Mouse (Mus musculus) kidney, postnatal 0 days (tissue): Measurements from ENCODE around the gene Atp5s. TPM values are rescaled to one million over a fixed set of nuclear protein-coding genes. Genes with fewer than 3 reads are reported as not detected.
A peak's percentile ranks its signal among the peaks of the same experiment; 100 is the strongest.

Experiments
- ATAC-seq: fragments of 200-750 bp; cut with Nextera tagmentation; replicated peaks from 2 replicates; pipeline ENCODE4 v1.8.0; 2017; ENCODE audit warnings: low read depth, moderate number of reproducible peaks, moderate TSS enrichment, moderate library complexity; ENCODE audit not compliant: low FRiP score
- DNase-seq: peaks from one replicate; pipeline ENCODE4 v3.0.0-alpha.2; 2016; ENCODE audit warnings: low spot score
- H3K27ac ChIP-seq: fragments of 300-500 bp; sonication (generic); 2 replicates; pipeline ENCODE4 v1.5.1; 2014; ENCODE audit warnings: mild to moderate bottlenecking
- H3K27me3 ChIP-seq: fragments of 300-500 bp; sonication (generic); 2 replicates; pipeline ENCODE4 v1.6.1; 2014; ENCODE audit warnings: low read length, mixed read lengths; ENCODE audit not compliant: insufficient read depth
- H3K36me3 ChIP-seq: fragments of 300-500 bp; sonication (generic); 2 replicates; pipeline ENCODE4 v1.6.1; 2014; ENCODE audit warnings: low read length, mixed read lengths; ENCODE audit not compliant: insufficient read depth
- H3K4me1 ChIP-seq: fragments of 300-500 bp; sonication (generic); replicated peaks from 2 replicates; pipeline ENCODE4 v1.6.1; 2014; ENCODE audit warnings: antibody characterized with exemption, low read length, mixed read lengths; ENCODE audit not compliant: insufficient read depth
- H3K4me2 ChIP-seq: fragments of 300-500 bp; sonication (generic); 2 replicates; pipeline ENCODE4 v1.6.1; 2014; ENCODE audit warnings: mild to moderate bottlenecking, low read length, moderate library complexity, mixed read lengths
- H3K4me3 ChIP-seq: fragments of 300-500 bp; sonication (generic); replicated peaks from 2 replicates; pipeline ENCODE4 v1.5.1; 2014; ENCODE audit warnings: low read depth, low read length
- H3K9ac ChIP-seq: fragments of 300-500 bp; sonication (generic); 2 replicates; pipeline ENCODE4 v1.6.1; 2014; ENCODE audit warnings: low read depth, low read length
- H3K9me3 ChIP-seq: fragments of 300-500 bp; sonication (generic); replicated peaks from 2 replicates; pipeline ENCODE4 v1.6.1; 2016; ENCODE audit warnings: low read length, inconsistent platforms, mixed read lengths
- CTCF ChIP-seq: IDR thresholded peaks from 2 replicates; pipeline ENCODE4 v1.5.1; 2016; ENCODE audit warnings: antibody characterized with exemption, low read depth, mild to moderate bottlenecking, moderate library complexity
- WGBS: fragments of 180-500 bp; shearing (Covaris S2); extraction: QIAGEN DNeasy Blood & Tissue Kit; methylation state at CpG from one replicate; pipeline ENCODE4 v1.1.7; 2014; 5-methylcytosine and 5-hydroxymethylcytosine counted together
- microRNA counts: library from miRNA; unstranded; fragments of <30 nt; microRNA quantifications from one replicate; lab custom pipeline; 2015
- microRNA-seq: library from miRNA; unstranded; fragments of <30 nt; microRNA quantifications from one replicate; pipeline ENCODE4, GENCODE M21; 2016
- polyA plus RNA-seq: library from polyadenylated mRNA; unstranded; fragments of >200 nt; fragmentation: Nextera tagmentation; extraction: Ambion mirVana; gene quantifications from 2 replicates; pipeline ENCODE4 v1.2.1, GENCODE M21; 2015

The Atp5s gene
- polyA plus RNA-seq, 1 experiment from 2014 or later: 29.5 TPM

GRCm38 (mm10) chr12:69790530-69791505, 66.1 kb downstream of the Atp5s start, which contains the start of gene Cdkl1:
Gene Cdkl1, minus strand, starts transcription at chr12:69791267.
- DNase-seq (peak; percentile 76), ATAC-seq (peak; percentile 95)
- Histone ChIP-seq H3K9ac (peak within 1 kb of the TSS; percentile 69), H3K4me3 (peak within 1 kb of the TSS; percentile 57), H3K4me2 (peak within 1 kb of the TSS; percentile 86), H3K36me3 (no peaks in the 10 kb centered on the region), H3K4me1 (peaks cover 14% of the 10 kb centered on the region; the same call in 1 of the 2 replicates), H3K9me3 (no peaks in the 10 kb centered on the region), H3K27me3 (no peaks in the 10 kb centered on the region), H3K27ac (peak within 1 kb of the TSS; percentile 86)
- 1% methylated on average over 45 of the region's 45 CpGs for WGBS
- no peak for TF ChIP-seq CTCF

MicroRNAs encoded within 50 kb of the gene (microRNA counts, 519-probe panel; counts per million panel counts)
- 330 counts per million, percentile 68 among the panel's probes with 10 or more counts for microRNA mmu-miR-681 (lab: Ali Mortazavi, UCI)

Small RNA genes within 50 kb of the gene (microRNA-seq; reads per million reads assigned to microRNA genes)
- gene Mir681: not detected

Other genes starting within 250 kb of the Atp5s start
- 20.8 and 21.5 TPM in 2 replicates for gene Vcpkmt, start 141.9 kb upstream of the Atp5s start, polyA plus RNA-seq
- 7.1 and 8.4 TPM in 2 replicates for gene Sos2, start 43.1 kb upstream of the Atp5s start, polyA plus RNA-seq
- 20.0 and 21.1 TPM in 2 replicates for gene L2hgdh, start 77 bp upstream of the Atp5s start, polyA plus RNA-seq
- gene Cdkl1, start 66.3 kb downstream of the Atp5s start, polyA plus RNA-seq: 85.5 and 93.2 TPM in 2 replicates
- gene Atl1, start 167.7 kb downstream of the Atp5s start, polyA plus RNA-seq: 3.5 and 5.8 TPM in 2 replicates
- 27.3 and 29.1 TPM in 2 replicates for gene Map4k5, start 168.2 kb downstream of the Atp5s start, polyA plus RNA-seq